Mouse (Mus musculus): ENCODE data around the gene Wdtc1.

DNA sequence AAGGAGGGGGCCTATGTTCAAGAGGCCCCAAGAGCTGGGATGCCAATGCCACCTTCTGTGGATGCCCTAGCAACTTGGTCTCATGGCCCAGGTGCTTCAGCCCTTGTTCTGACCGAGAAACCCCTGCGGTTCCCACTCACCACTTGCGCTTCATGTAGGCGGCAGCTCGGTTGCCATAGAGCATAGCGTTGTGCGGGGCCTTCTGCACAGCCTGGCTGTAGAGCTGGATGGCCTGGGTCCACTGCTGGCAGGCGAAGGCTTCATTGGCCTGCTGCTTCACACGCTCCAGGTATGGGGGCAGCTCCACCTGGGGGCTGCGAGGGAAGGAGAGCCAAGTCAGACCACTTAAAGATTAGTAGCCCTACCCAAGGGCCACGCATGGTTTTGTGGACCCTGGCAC lies 52.9 kb downstream of the Wdtc1 start:
- TF ChIP-seq POLR2A (IDR thresholded peaks at IDR 0.05; ENCODE audit: borderline replicate concordance, extremely low read depth, insufficient read depth, insufficient read length, poor library complexity, severe bottlenecking) (no peak), CTCF (IDR thresholded peaks at IDR 0.05; ENCODE audit: borderline replicate concordance, extremely low read depth, insufficient read depth, insufficient read length) (no peak)

Measured in brain, embryonic 14.5 days (tissue).